Mouse (Mus musculus) kidney, postnatal 36 days (tissue): Measurements from ENCODE around the gene Lyg1.
A peak's percentile ranks its signal among the peaks of the same experiment; 100 is the strongest.

Experiments used
- DNase-seq, 2 experiments: peaks; one replicate each; pipeline ENCODE4 v3.0.0; 2021 to 2022; ENCODE audit warnings: mixed read lengths in 2 of 2

The Lyg1 gene

DNA sequence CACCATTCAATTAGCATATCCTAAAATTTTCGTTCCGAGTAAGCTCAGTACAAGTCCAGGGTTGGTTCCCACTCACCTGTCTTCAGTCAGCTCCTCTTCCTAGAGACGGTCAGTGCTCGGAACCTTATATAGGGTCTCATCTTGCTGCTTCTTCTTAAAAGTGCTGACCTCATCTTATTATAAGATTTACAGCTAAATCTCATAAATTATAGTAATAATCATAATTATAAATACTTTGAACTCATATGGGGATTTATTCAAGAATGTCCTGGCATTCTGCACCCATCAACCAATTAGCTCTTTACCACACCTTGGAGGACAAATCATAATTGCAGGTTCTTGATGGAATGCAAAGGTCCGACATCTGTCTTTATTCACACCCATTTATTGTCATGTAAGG, at the start of gene Lyg1:
Lyg1 (minus strand) TSS at position 101 of the 400 bp plus-strand sequence.
- no peak for DNase-seq

DNA sequence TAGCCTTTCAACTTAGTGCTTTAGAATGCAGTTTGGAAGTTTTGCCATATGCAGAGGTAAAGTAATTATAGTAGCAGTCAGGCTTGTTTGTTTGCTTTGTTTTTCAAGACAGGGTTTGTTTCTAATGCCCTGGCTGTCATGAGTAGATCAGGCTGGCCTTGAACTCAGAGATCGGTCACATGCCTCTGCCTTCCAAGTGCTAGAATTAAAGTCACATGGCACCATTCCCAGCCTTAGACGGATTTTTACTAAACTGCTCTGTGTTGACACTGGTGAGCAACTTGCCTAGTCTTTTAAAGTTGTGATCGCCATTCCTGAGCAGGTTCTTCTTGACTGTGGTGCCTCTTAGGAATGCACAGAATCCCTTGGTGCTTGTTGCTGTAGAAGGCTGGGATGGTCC, 49.2 kb upstream of the Lyg1 start:
- no peak for DNase-seq

DNA sequence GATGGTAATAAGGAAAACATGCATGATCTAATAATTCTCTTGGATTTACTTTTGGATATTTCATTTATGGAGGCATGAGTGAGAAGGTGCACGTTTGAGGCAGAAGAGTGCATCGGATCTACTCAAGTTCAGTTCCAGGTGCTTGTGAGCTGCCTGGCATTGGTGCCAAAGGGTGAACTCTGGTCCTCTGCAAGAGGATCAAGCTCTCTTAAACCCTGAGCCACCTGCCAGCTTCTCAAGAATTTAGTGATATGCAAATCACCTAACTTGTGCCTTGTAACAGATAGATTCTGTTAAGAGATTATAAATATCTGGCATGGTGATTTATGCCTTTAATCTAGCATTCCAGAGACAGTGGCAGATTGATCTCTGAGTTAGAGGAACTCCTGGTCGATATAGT, 45.5 kb upstream of the Lyg1 start:
- DNase-seq = peak in 1 of 2 experiments; percentile 17

DNA sequence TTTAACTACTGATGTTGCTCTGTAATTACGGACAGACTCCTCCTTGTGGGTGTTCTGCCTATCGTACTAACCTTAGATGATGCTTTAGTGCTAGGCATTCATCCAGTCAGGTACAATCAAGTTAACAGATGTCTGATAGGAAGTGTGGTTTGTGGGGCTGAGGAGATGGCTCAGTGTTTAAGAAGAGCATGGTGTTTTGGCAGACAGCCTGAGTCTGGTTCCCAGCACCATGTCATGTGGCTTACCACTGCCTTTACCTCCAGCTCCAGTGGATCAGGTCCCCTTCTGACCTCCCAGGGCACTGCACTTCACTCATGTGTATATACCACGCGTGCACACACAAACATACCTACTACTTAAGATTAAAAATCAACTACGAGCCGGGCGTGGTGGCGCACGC, 44.4 kb upstream of the Lyg1 start:
- no peak for DNase-seq

DNA sequence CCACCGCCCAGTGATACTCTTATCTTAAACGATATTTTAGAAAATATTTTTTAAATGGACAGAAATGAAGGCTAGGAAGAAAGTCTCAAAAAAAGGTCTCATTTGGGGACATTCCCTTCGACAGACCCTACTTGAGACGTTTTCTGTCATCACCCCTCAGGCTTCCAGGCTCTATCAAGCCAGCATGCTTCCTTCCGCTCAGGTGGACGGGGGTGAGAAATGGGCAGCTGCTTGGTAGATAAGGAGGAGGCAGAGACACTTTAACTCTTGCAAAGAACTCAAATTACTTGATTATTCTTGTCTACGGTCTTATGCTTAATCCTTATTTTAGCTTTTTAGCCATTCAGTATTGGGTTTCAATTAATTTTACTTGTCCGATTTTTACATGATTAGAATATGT, 43.3 kb upstream of the Lyg1 start:
- DNase-seq = no peak

DNA sequence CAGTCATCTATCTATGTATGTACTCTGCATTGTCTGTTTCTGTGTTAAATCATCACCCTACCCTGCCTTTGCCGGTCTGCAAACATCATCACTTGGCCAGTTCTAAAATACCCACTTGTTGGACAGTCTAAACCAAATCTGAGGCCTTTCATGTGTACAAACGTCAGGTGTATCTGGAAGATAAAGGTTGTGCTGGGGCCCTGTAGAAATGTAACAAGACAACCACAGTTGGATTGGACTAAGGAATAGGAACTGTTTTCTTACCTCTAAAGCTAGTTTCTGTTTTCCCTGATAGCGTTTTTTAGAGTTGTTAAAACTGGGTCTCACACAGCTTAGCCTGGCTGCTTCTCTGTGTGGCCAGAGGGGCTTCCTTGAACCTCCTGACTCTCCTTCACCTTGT, 42.0 kb upstream of the Lyg1 start:
- no peak for DNase-seq

DNA sequence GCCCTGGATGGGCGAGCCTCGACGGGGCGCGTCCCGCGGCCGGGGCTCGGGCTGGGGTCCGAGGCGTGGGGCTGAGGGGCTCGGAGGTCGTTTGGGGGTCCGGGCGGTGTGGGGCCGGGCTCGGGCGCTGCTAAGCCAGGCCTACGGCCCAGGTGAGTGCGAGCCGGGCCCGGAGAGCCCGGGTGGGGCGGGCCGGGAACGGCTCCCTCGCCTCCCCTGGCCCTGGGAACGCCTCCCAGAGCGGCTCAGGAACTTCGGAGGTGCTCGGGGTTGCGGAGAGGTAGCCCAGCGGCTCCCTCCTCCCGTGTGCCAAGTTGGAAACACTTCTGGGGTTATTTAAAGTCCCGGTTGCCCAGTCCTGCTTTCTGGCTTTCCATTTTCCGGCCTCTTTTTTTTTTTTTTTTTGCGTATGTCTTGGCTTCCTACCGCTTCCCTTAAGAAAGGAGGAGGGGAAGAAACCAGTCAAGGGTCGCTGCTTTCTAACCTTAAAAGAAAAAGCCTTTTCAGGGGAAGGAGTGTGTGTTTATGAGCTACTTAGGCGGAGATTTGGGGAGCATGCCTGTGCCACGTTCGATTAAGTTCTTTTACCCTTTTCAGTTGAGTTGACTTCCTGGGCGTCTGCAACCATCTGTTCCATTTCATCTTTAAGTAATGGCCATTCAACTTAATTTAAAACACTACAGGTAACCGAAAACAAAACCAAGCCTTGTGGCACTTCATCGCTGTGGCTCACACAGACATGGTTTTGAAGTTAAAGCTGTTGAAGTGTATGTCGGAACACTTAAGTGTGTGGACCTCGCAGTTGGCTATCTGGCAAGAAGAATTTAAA, 41.0 kb upstream of the Lyg1 start:
- peak; percentile 14 to 48 for DNase-seq

DNA sequence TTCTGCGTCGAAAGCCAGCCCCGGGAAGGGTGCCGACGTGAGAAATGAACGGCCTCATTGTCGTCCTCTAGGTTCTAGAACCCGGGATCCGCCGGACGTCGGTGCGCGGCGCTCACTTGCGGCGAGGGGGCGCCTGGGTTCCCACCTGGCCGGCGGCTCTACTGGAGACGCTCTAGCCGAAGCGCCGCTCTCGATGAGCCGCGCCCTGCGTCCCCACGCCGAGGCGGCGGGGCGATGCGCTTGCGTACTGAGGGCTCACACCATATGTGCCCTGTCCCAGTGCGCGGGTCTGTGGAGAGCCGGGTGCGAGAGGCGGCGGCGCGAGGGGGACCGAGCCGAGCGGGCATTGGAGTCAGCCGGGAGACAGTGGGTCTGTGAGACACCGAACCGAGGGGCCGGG, 40.3 kb upstream of the Lyg1 start, which contains the start of the genes Txndc9 and Eif5b:
Txndc9 (minus strand) TSS at position 27 of the 400 bp plus-strand sequence.
Eif5b (plus strand) TSS at position 144 of the 400 bp plus-strand sequence.
- peak; percentile 96 for DNase-seq

DNA sequence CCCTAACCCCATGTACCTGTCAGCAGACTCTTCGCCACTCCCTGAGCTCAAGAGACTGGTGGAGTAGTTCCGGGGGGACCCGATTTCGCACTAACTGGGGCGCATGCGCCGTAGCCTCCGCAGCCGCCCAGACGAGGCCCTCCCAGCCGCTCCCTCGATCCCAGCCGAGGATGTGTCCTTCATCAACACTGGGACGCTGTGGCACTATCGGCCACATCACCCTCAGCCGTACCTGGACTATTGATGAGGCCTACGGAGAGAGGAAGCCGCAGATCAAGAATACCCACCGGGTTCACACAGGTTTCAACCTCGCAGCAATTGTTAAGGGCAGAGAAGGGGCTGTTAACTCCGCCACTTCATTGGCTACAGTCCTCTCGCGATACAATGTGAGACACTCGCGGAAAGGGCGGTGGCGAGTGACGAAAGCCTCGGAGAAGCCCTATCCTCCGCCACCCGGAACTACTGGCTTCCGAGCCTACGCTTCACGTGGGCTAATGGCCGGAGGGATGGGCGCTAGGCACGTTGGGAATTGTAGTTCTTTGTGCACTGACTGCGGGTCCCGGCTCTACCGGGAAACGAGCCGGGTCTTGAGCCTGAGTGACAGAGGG, 39.4 kb upstream of the Lyg1 start:
- peak; percentile 98 to 99 for DNase-seq

DNA sequence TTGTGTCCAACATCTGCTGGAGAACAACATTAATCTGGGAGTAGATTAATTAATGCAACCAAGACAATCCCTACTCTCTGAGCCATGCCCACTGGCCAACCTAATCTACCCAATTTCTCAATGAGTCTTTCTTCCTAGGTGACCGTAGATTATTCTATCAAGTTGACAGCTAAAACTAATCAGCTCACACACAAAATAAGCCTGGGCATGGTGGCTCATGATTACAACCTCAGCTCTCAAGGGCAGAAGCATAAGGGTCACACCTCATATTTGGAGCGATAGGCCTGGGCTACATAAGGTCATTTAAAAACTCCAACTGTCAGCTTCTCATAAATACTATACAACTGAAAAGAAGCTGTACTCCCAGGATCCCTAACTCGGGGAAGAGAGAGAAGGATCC, 38.7 kb upstream of the Lyg1 start:
- DNase-seq = no peak

DNA sequence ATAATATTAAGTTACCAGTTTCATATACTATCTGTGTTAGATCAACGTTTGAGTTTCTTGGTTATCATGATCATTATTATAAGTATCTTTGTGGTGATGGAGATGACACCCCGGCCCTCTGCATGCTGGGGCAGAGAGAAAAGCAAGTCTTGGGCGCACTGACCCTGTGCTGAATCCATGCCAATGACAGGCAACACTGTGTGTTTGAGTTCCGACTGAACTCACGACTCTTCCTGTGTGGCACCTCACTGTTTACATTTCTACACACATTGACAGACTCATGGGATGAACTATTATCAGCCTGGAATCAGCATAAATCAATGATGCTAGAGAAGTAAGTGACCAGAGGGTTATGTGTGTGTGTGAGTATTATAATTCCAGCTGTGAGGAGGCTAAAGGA, 30.3 kb upstream of the Lyg1 start:
- no peak for DNase-seq

DNA sequence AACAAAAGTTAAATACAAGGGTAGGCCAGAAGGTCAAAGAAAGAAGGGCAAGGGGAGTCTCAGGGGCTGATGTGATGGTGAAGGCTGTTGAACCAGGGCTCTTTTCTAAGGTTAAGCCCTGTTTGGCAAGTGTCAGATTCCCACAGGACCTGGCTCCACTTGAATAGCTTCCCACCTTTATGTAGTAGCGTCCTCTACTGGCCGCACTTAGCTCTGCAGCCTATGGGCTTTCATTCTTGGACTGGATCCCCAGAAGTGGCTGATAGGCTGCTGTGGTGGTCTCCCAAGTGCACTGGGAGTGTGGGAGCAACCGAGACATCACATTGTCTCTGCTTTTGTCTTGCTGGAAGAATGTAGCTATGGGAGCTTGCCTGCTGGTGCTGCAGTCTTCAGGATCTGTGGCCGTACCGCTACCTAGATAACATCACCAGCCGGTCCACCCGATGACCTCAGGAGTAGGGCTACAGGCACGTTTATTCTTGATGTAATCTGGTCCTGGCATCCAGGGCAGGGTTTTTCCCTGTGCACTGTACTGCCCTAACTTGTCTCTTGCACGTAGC, 28.3 kb upstream of the Lyg1 start:
- DNase-seq = peak in 1 of 2 experiments; percentile 57

DNA sequence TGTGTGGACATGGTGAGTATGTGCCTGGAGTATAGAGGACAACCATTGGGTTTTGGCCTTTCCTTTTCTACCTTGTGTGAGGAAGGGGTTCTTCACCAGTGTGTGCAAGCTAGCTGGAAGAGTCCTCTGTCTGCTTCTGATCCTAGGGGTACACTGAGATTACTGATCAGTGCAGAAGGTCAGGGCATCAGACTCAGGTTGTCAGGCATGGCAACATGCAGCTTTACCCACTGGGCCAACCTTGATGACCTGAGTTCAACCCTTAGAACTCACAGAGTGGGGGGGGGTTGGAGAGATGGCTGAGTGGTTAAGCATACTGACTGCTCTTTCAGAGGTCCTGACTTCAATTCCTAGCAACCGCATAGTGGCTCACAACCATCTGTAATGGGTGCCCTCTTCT, 26.8 kb upstream of the Lyg1 start:
- no peak for DNase-seq

DNA sequence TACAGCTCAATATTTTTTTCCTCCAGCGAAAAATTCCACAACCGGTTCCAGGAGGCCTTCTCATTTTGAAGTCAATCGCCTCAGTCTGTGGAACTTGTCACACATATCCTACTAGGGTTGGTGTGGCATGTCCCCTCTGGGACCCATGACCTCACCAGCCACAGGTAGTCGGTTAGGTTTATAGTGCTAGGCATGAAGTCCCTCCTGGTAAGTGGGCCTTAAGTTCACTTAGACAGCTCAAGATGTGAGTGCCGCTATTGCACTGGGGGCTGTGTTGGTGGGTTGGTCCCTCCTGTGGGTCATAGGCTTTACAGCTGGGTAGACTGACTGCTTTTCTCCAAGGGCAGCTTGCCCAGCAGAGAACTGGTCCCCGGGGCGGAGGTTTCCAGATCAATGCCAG, 19.7 kb upstream of the Lyg1 start:
- DNase-seq = no peak

DNA sequence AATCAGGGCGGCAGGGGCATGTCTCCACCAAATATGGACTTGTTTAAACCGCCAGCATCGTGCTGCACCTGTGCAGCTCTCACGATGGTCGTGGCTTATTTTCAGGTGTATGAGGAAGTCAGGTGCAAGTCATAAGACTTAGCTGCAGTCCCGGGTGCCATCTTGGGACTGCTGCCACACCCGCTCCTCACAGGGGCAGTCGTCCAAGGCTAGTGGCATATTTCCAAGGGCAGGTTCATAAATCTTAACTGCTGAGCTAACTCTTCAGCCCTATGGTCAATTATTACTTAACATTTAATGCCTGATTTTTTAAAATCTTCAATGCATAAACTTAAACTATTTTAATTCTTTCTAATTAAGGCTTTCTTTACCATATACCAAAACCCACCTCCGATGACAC, 19.1 kb upstream of the Lyg1 start:
- peak; percentile 70 to 81 for DNase-seq

DNA sequence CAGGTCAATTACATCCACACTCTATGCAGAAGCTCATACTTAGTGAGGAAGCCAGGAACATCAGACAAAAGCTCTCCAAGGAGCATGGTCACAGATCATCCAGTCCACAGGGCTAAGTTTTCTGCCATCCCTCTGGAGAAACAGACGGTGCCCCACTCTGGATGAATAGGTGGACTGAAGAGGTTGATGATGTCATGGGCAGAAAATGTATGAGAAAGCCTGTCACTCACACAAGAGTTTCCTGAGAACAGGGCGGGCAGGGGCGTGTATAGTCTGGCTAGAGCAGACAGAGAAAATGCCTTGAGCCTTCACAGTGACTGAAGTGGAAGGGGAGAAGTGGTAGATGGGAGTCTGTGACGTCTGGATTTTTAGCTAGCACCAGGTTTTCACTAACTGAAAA, 14.0 kb upstream of the Lyg1 start:
- DNase-seq = no peak

DNA sequence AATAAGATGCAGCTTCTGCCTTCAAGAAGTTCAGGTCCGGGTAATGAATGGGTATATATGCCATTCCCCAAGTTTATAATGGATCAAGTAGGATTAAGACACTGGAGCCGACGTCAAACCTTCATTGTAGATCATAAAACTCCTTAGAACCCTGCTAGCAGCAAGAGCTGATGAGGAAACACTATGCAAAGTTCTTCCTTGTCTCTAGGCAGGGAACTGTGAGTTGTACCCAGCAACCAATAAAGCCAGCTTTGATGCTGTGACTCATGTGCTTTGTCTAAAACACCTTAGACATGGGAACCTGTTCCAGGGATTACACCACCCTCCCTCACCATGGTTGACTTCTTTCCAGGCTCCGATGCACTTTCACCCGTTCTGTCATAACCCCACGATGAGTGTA, 11.2 kb upstream of the Lyg1 start:
- no peak for DNase-seq

DNA sequence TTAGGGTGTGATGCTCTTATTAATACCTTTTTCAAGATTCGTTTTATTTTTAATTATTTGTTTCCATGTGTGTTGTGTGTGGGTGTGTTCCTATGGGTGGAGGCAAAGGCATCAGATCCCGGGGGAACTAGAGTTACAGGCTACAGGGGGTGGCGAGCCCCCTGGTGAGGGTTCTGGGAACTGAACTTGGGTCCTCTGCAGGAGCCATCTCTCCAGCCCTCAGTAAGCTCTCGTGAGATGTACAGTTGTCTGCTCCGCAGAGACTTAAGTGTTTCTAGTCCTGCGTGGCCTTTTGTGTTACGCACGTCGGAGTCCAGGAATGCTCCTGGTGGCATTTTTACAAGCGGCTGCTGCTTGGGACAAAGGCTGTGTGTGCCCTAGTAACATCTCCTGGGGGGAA, 8.0 kb upstream of the Lyg1 start:
- no peak for DNase-seq

DNA sequence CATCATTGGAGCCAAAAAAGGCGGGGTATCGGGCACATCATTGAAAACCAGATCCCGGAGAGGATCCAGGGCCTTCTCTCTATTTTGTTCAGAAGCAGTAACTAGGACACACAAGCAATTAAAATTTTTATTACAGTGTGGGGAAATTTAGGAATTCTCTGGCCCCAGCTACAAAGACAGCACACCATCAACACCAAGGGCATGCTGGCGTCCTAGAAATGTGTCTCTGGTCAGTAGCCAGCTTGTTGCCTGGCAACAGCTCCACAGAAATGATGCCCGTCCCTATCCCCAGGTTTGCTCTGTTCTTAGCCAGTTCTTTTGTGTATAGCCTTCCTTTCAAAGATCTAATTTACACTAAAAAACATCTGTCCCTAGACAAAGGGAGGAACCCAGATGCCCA, 1.9 kb upstream of the Lyg1 start:
- no peak for DNase-seq

DNA sequence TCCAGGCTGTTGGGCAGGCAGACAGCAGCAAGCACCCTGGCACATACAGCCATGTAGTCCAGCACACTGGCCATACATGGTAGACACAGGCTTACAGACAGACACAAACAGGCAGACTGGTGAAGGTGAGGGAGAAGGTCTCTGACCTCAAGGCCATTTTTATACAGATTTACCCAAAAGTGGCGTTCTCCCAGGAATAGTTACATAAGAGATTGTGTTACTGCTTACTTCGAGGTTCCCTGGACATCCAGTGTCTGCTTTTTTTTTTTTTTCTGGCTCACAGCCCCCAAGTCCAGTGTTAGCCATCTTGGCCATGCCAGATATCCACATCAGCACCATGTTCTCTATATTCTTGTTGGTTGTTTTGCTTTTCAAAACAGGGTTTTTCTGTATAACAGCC, 957 bp upstream of the Lyg1 start:
- DNase-seq = no peak

DNA sequence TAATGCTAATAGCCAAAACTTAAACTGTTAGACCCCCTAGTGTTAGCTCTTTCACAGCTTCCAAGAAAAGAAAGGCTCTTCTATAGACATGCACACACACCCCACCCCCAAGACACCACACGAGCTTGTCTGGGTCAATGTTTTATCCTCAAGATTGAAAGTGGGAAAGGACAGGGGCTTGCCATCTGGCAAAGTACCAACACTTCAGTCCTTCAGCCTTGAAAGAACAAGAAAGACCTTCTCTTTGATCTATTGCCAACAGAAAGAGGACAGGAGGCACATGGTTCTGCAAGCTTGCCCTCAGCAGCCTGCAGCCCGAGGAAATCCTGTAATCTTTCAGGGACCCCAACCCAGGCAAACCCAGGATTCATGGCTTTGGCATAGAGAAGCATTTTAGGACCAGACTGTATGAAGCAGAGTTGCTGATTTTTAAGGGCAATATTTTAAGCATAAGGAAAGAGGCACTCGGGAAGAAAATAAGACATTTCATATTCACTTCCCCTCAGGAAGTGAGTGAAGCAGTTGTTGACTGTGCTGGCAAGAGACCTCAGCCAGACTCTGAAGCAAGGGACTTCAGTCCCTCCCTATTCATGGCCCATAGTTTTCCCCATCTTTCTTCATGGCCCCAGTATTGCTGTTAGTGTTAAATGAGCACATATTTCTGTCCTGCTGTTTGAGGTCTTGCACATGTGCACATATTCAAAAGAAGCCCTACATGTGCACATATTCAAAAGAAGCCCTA, 698 bp downstream of the Lyg1 start:
- peak in 1 of 2 experiments; percentile 40 for DNase-seq

DNA sequence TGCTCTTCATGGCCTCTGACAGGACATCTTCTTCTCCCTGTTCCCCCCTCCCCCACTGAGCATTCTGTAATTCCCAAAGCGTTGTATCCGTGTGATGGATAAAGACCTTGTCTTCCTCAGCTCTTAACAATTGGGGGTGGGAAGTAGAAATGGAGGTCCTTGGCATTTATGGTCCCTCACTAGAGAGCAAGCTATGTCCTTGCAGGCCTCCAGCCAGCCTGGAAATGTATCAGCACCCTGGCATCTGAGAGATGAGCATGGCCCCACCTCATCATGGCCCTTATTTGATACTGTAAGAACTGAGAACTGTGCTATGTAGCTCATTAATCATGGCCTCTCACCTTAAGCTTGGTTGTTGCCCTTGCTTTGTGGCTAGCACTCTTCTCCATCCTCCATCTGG, 2.3 kb downstream of the Lyg1 start:
- no peak for DNase-seq

DNA sequence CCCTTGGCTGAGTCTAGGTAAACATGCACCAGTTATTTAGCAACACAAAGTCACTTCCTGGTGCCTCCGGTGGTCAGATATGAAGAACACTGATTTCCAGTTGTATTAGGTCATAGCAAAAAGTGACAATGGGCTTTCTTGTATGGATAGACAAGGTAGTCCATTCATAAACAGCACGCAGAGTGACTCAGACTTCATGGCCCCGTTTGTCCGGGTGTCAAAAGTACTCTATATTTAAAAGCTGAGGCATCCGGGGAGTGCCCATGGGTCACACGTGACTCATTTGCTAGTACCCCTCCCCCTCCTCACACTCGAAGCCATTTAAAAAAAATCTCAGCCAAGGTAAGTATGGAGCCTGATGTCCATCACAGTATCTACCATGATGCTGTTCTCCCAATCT, 2.8 kb downstream of the Lyg1 start:
- no peak for DNase-seq
